In the genomic region with DNA sequence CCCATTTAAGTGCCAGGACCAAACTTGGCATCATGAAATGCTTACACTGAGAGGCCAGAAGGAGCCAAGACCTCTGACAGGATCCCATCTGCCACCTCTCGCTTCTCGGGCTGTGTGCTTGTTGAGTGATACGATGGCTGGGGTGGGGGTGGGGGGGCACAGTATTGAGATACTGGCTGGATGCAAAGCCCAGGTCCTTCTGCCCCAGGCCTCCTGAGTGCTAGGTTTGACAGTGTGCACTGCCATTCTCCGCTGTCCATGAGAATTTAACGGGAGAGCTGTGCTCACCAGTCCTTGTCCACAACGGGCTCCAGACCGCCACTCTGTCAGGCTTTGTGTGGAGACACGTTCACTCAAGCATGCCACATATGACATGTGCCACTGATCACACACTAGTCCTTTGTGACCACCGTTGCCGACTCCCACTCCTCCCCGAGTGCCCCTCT, we compare ENCODE assay signal across 16 mouse cellular contexts. TPM values are rescaled to one million over a fixed set of nuclear protein-coding genes. Genes with fewer than 3 reads are reported as not detected.
DNase-seq lines count a peak whose midpoint lies in the region; ATAC-seq lines count a peak whose summit lies in the region.
"Had no signal": no experiment of that assay in that cellular context is flagged by ENCODE, and none has a peak within 500 bp of the region (broad histone marks: within the 10 kb centered on the region; RNA-seq: fewer than 3 reads in every experiment).

No protein-coding gene starts in this region.

- no peaks in the 10 kb centered on the region for H3K27me3 ChIP-seq in heart, embryonic 15.5 days
- no peaks in the 10 kb centered on the region for H3K27me3 ChIP-seq in neural tube, embryonic 13.5 days
- H3K27me3 ChIP-seq: embryonic facial prominence, embryonic 15.5 days; forebrain, embryonic 12.5 days had no signal

- no peak overlapping the region for H3K4me3 ChIP-seq in heart, embryonic 15.5 days
- no peak overlapping the region for H3K4me3 ChIP-seq in neural tube, embryonic 13.5 days
- H3K4me3 ChIP-seq: embryonic facial prominence, embryonic 15.5 days; forebrain, embryonic 12.5 days had no signal

- no peak for DNase-seq in heart, adult 9 months (ENCODE audit: low spot score in 2 of 2)
- DNase-seq in neural tube, embryonic 10.5 days (ENCODE audit: extremely low spot score, low spot score): no peak
- DNase-seq in cerebellum, adult 8-10 months: peak; percentile 78
- no peak for DNase-seq in gastrocnemius, postnatal 14 days
- no peak for DNase-seq in urinary bladder, adult 2 months (ENCODE audit: low spot score)
- DNase-seq: adrenal gland, adult 2 months; kidney, postnatal 25 days; lung, embryonic 14.5 days; midbrain, embryonic 14.5 days; thymus, adult 18-20 months had no signal

- peaks cover 42% of the 10 kb centered on the region for H3K4me1 ChIP-seq in heart, embryonic 15.5 days (replicated peaks)
- peaks cover 11% of the 10 kb centered on the region for H3K4me1 ChIP-seq in neural tube, embryonic 13.5 days (replicated peaks)

- no peaks in the 10 kb centered on the region for H3K9me3 ChIP-seq in heart, embryonic 15.5 days (replicated peaks)
- no peaks in the 10 kb centered on the region for H3K9me3 ChIP-seq in neural tube, embryonic 13.5 days
- H3K9me3 ChIP-seq: embryonic facial prominence, embryonic 15.5 days had no signal

- intact Hi-C loops in gastrocnemius, postnatal 14 days (cut with DNase I; ENCODE audit: low total_unique reads): no loop called here

- no peak overlapping the region for H3K4me2 ChIP-seq in heart, embryonic 15.5 days
- no peak overlapping the region for H3K4me2 ChIP-seq in neural tube, embryonic 13.5 days
- H3K4me2 ChIP-seq: embryonic facial prominence, embryonic 15.5 days; forebrain, embryonic 12.5 days; liver, embryonic 11.5 days; lung, embryonic 14.5 days had no signal

- no peak for ATAC-seq in heart, embryonic 15.5 days (replicated peaks; ENCODE audit: insufficient number of reproducible peaks, insufficient read depth, low FRiP score, low read depth)
- 0 out of 2 replicates have a peak, but pooled peaks have one; percentile 8 for ATAC-seq in neural tube, embryonic 13.5 days (ENCODE audit: low read depth)

- H3K9ac ChIP-seq in heart, embryonic 15.5 days: no peak overlapping the region
- H3K9ac ChIP-seq in neural tube, embryonic 13.5 days: no peak overlapping the region
- H3K9ac ChIP-seq: embryonic facial prominence, embryonic 15.5 days; forebrain, embryonic 12.5 days; lung, embryonic 14.5 days had no signal

- peak overlapping the region; percentile 85 for H3K27ac ChIP-seq in heart, embryonic 15.5 days
- H3K27ac ChIP-seq in neural tube, embryonic 13.5 days (replicated peaks): no peak overlapping the region
- H3K27ac ChIP-seq: forebrain, embryonic 12.5 days had no signal

- WGBS in heart, embryonic 15.5 days: 66% methylated on average over 11 of the region's 11 CpGs
- WGBS in neural tube, embryonic 13.5 days: 85% methylated on average over 11 of the region's 11 CpGs

- no peaks in the 10 kb centered on the region for H3K36me3 ChIP-seq in heart, embryonic 15.5 days
- no peaks in the 10 kb centered on the region for H3K36me3 ChIP-seq in neural tube, embryonic 13.5 days
- H3K36me3 ChIP-seq: embryonic facial prominence, embryonic 15.5 days; forebrain, embryonic 12.5 days; G1E had no signal

RNA-seq across cellular contexts. Expression of a gene that starts 6.9 kb away (rescaled TPM):
- 288 and 291 TPM in 2 replicates for polyA plus RNA-seq in heart, embryonic 15.5 days (2015; fragmentation: Nextera tagmentation; extraction: Ambion mirVana)
- polyA plus RNA-seq in neural tube, embryonic 13.5 days (2015; fragmentation: Nextera tagmentation; extraction: Ambion mirVana): 43.5 and 52.8 TPM in 2 replicates
- total RNA-seq in gastrocnemius, postnatal 14 days (2021): 100 to 1,000 TPM; 213 to 317 TPM
- 339 and 500 TPM in 2 replicates for polyA plus RNA-seq in urinary bladder, adult 2 months (2012; rRNA removed)
